Comparison of ENCODE assay signal across 8 mouse cellular contexts in genomic region chr7:139234426-139235188, GRCm38 (mm10). TPM values are rescaled to one million over a fixed set of nuclear protein-coding genes. Genes with fewer than 3 reads are reported as not detected.
DNase-seq lines count a peak whose midpoint lies in the region; ATAC-seq lines count a peak whose summit lies in the region.

No protein-coding gene starts in this region.

- peak overlapping the region; percentile 92 for H3K27ac ChIP-seq in intestine, embryonic 15.5 days
- no peak overlapping the region for H3K27ac ChIP-seq in liver, embryonic 15.5 days (replicated peaks)

- peaks cover 21% of the 10 kb centered on the region for H3K4me1 ChIP-seq in intestine, embryonic 15.5 days (replicated peaks)
- H3K4me1 ChIP-seq in liver, embryonic 15.5 days (replicated peaks), result peaks cover 11% of the 10 kb centered on the region

- no peaks in the 10 kb centered on the region for H3K9me3 ChIP-seq in intestine, embryonic 15.5 days
- H3K9me3 ChIP-seq in liver, embryonic 15.5 days (replicated peaks), result no peaks in the 10 kb centered on the region

- peak overlapping the region; percentile 11; the same call in 1 of the 2 replicates for H3K9ac ChIP-seq in intestine, embryonic 15.5 days
- no peak overlapping the region for H3K9ac ChIP-seq in liver, embryonic 15.5 days

- H3K27me3 ChIP-seq in intestine, embryonic 15.5 days (replicated peaks), result no peaks in the 10 kb centered on the region
- H3K27me3 ChIP-seq in liver, embryonic 15.5 days, result no peaks in the 10 kb centered on the region

- H3K4me2 ChIP-seq in intestine, embryonic 15.5 days (replicated peaks), result peak overlapping the region; percentile 48
- peak overlapping the region; percentile 37 for H3K4me2 ChIP-seq in liver, embryonic 15.5 days

- WGBS in intestine, embryonic 15.5 days, result 11% methylated on average over 18 of the region's 18 CpGs
- WGBS in liver, embryonic 15.5 days (ENCODE audit: insufficient replicate concordance), result 7% methylated on average over 18 of the region's 18 CpGs

- peak; percentile 89 for ATAC-seq in intestine, embryonic 15.5 days
- peak; percentile 52; the same call in 1 of the 2 replicates for ATAC-seq in liver, embryonic 15.5 days (ENCODE audit: insufficient read depth)

- H3K36me3 ChIP-seq in intestine, embryonic 15.5 days, result no peaks in the 10 kb centered on the region
- no peaks in the 10 kb centered on the region for H3K36me3 ChIP-seq in liver, embryonic 15.5 days (replicated peaks)

- DNase-seq in cerebellum, postnatal 10 days, result peak; percentile 59 to 69
- no peak for DNase-seq in cerebellum, adult 9-10 months
- peak; percentile 71 for DNase-seq in adrenal gland, postnatal 10 days
- peak; percentile 50 for DNase-seq in gastrocnemius, postnatal 25 days
- DNase-seq in naive thymus-derived CD4-positive, alpha-beta T cell, adult 2 months (ENCODE audit: low read depth), result peak; percentile 25
- DNase-seq in spleen, adult 12 weeks (ENCODE audit: low spot score), result no peak

- no peak overlapping the region for H3K4me3 ChIP-seq in intestine, embryonic 15.5 days (replicated peaks)
- H3K4me3 ChIP-seq in liver, embryonic 15.5 days (replicated peaks), result no peak overlapping the region

RNA-seq across cellular contexts. Expression of gene Pwwp2b, which starts 13.7 kb away (rescaled TPM):
- 10 to 100 TPM in 1 of 2 experiments, 1 to 10 TPM in 1; 9.2 to 22.2 TPM for total RNA-seq in adrenal gland, postnatal 10 days (2021)
- 1 to 10 TPM; 2.8 to 3.7 TPM for total RNA-seq in gastrocnemius, postnatal 25 days (2021)
- polyA plus RNA-seq in intestine, embryonic 15.5 days (2015; fragmentation: Nextera tagmentation; extraction: Ambion mirVana), result 20.3 and 21.4 TPM in 2 replicates
- polyA plus RNA-seq in liver, embryonic 15.5 days (2015; fragmentation: Nextera tagmentation; extraction: Ambion mirVana), result 1.5 and 1.6 TPM in 2 replicates

RNA-seq across cellular contexts. Expression of gene Stk32c, which starts 21.5 kb away (rescaled TPM):
- total RNA-seq in adrenal gland, postnatal 10 days (2021), result 1 to 10 TPM; 2.7 to 3.5 TPM
- under 1 TPM; 0.36 to 0.48 TPM for total RNA-seq in gastrocnemius, postnatal 25 days (2021)
- polyA plus RNA-seq in intestine, embryonic 15.5 days (2015; fragmentation: Nextera tagmentation; extraction: Ambion mirVana), result 0.10 and 0.29 TPM in 2 replicates
- polyA plus RNA-seq in liver, embryonic 15.5 days (2015; fragmentation: Nextera tagmentation; extraction: Ambion mirVana), result not detected in 2 replicates

RNA-seq across cellular contexts. Expression of gene Lrrc27, which starts 21.8 kb away (rescaled TPM):
- total RNA-seq in adrenal gland, postnatal 10 days (2021), result 1 to 10 TPM; 3.9 to 7.7 TPM
- 1 to 10 TPM; 3.2 to 3.9 TPM for total RNA-seq in gastrocnemius, postnatal 25 days (2021)
- polyA plus RNA-seq in intestine, embryonic 15.5 days (2015; fragmentation: Nextera tagmentation; extraction: Ambion mirVana), result 4.4 TPM in 2 replicates
- polyA plus RNA-seq in liver, embryonic 15.5 days (2015; fragmentation: Nextera tagmentation; extraction: Ambion mirVana), result 0.54 and 1.2 TPM in 2 replicates

Comparison
In these comparisons a context has a peak if more than half of its experiments do, and no peak if none do; other contexts are left out.
1. DNase-seq: peak in cerebellum, postnatal 10 days (2 of 2), adrenal gland, postnatal 10 days (single experiment), gastrocnemius, postnatal 25 days (single experiment) and naive thymus-derived CD4-positive, alpha-beta T cell, adult 2 months (single experiment); none in cerebellum, adult 9-10 months (single experiment) and spleen, adult 12 weeks (single experiment).